19 mouse cellular contexts compared by ENCODE assay signal in the genomic region with DNA sequence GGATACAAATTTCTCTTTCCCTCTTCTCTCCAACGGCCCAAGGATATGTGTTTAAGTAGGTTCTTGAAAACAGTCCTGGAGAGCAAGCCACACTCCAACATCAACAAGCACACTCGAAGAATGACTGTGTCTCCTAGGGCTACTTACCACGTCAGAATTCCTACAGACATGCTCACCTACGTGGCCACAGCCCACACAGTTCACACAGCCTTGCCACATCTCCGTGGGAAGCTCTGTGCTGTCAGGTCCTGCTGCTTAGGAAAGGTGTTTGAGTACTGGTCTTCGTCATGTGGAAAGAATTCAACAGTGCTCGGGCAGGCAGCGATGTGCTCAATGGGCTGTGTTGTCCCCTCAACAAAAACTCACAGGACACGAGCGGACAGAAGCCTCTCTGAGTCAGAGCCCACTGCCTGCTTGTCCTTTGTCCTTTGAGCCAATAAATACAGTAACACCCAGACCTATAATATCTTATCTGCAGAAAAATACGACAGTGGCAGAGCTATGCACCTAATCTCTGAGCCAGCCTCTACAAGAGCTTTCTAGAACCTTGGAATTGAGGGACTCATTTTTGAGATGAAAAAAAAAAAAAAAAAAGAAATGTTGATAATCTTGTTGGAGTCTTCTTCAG. TPM values are rescaled to one million over a fixed set of nuclear protein-coding genes. Genes with fewer than 3 reads are reported as not detected.
A peak's percentile ranks its signal among the peaks of the same experiment; 100 is the strongest.
DNase-seq lines count a peak whose midpoint lies in the region; ATAC-seq lines count a peak whose summit lies in the region.
"Had no signal": no experiment of that assay in that cellular context is flagged by ENCODE, and none has a peak within 500 bp of the region (broad histone marks: within the 10 kb centered on the region; RNA-seq: fewer than 3 reads in every experiment).

No protein-coding gene starts in this region.

- no peak for DNase-seq in heart, adult 9 months (ENCODE audit: low spot score in 2 of 2)
- peak; percentile 14 for DNase-seq in urinary bladder, postnatal 14 days (ENCODE audit: low spot score)
- DNase-seq in urinary bladder, postnatal 4 days (ENCODE audit: low spot score in 2 of 2) = no peak
- no peak for DNase-seq in thymus, postnatal 4 days
- no peak for DNase-seq in left cerebral cortex, postnatal 14 days (ENCODE audit: low spot score in 2 of 2)
- DNase-seq: B cell, adult 2 months; cerebellum, adult 9-10 months; kidney, postnatal 36 days; layer of hippocampus, postnatal 36 days; spleen, adult 18-20 months had no signal

- peaks cover 11% of the 10 kb centered on the region for H3K4me1 ChIP-seq in heart, embryonic 11.5 days (ENCODE audit: control insufficient read depth, insufficient read depth, low read length)
- H3K4me1 ChIP-seq in lung, embryonic 15.5 days = peaks cover 19% of the 10 kb centered on the region
- no peaks in the 10 kb centered on the region for H3K4me1 ChIP-seq in midbrain, embryonic 16.5 days (ENCODE audit: control insufficient read depth, insufficient read depth, low read length)

- no peaks in the 10 kb centered on the region for H3K9me3 ChIP-seq in heart, embryonic 11.5 days (replicated peaks; ENCODE audit: control insufficient read depth, low read length)
- no peaks in the 10 kb centered on the region for H3K9me3 ChIP-seq in lung, embryonic 15.5 days
- no peaks in the 10 kb centered on the region for H3K9me3 ChIP-seq in midbrain, embryonic 16.5 days (replicated peaks; ENCODE audit: control insufficient read depth, low read length, poor library complexity, severe bottlenecking)
- H3K9me3 ChIP-seq: embryonic facial prominence, embryonic 10.5 days; liver, embryonic 12.5 days; midbrain, embryonic 10.5 days had no signal

- H3K36me3 ChIP-seq in heart, embryonic 11.5 days (ENCODE audit: control insufficient read depth, insufficient read depth, low read length) = no peaks in the 10 kb centered on the region
- no peaks in the 10 kb centered on the region for H3K36me3 ChIP-seq in lung, embryonic 15.5 days
- no peaks in the 10 kb centered on the region for H3K36me3 ChIP-seq in midbrain, embryonic 16.5 days (ENCODE audit: control insufficient read depth, insufficient read depth, low read length)
- H3K36me3 ChIP-seq: embryonic facial prominence, embryonic 10.5 days; G1E; hindbrain, embryonic 10.5 days; liver, embryonic 12.5 days; midbrain, embryonic 10.5 days had no signal

- H3K9ac ChIP-seq in heart, embryonic 11.5 days (ENCODE audit: low read depth, low read length) = no peak overlapping the region
- no peak overlapping the region for H3K9ac ChIP-seq in lung, embryonic 15.5 days
- H3K9ac ChIP-seq in midbrain, embryonic 16.5 days (ENCODE audit: low read depth, low read length) = no peak overlapping the region
- H3K9ac ChIP-seq: liver, embryonic 12.5 days had no signal

- no peak overlapping the region for H3K4me3 ChIP-seq in heart, embryonic 11.5 days (ENCODE audit: low read depth, low read length)
- no peak overlapping the region for H3K4me3 ChIP-seq in lung, embryonic 15.5 days
- H3K4me3 ChIP-seq in midbrain, embryonic 16.5 days (ENCODE audit: low read depth, low read length) = no peak overlapping the region
- H3K4me3 ChIP-seq: embryonic facial prominence, embryonic 10.5 days; hindbrain, embryonic 10.5 days; liver, embryonic 12.5 days; midbrain, embryonic 10.5 days had no signal

- WGBS in heart, embryonic 11.5 days (ENCODE audit: insufficient replicate concordance) = 36% methylated on average over 11 of the region's 11 CpGs
- WGBS in lung, embryonic 15.5 days = 45% methylated on average over 11 of the region's 11 CpGs
- WGBS in midbrain, embryonic 16.5 days = 88% methylated on average over 11 of the region's 11 CpGs

- intact Hi-C loops in left cerebral cortex, postnatal 14 days (cut with DNase I) = no loop called here

- no peak overlapping the region; the same call in 1 of the 2 replicates for H3K4me2 ChIP-seq in heart, embryonic 11.5 days
- 0 out of 2 replicates have a peak overlapping the region, but pooled peaks have one; percentile 2 for H3K4me2 ChIP-seq in lung, embryonic 15.5 days
- no peak overlapping the region for H3K4me2 ChIP-seq in midbrain, embryonic 16.5 days (ENCODE audit: low read length)
- H3K4me2 ChIP-seq: liver, embryonic 12.5 days had no signal

- peak overlapping the region; percentile 25; the same call in 1 of the 2 replicates for H3K27ac ChIP-seq in heart, embryonic 11.5 days (ENCODE audit: low read depth, low read length)
- H3K27ac ChIP-seq in lung, embryonic 15.5 days = peak overlapping the region; percentile 18
- no peak overlapping the region for H3K27ac ChIP-seq in midbrain, embryonic 16.5 days (ENCODE audit: low read length)
- H3K27ac ChIP-seq: embryonic facial prominence, embryonic 10.5 days; hindbrain, embryonic 10.5 days; liver, embryonic 12.5 days; midbrain, embryonic 10.5 days; stomach, postnatal 0 days had no signal

- H3K27me3 ChIP-seq in heart, embryonic 11.5 days (ENCODE audit: control insufficient read depth, insufficient read depth, low read length) = no peaks in the 10 kb centered on the region
- H3K27me3 ChIP-seq in lung, embryonic 15.5 days = no peaks in the 10 kb centered on the region
- H3K27me3 ChIP-seq in midbrain, embryonic 16.5 days (ENCODE audit: control insufficient read depth, insufficient read depth, low read depth, low read length) = no peaks in the 10 kb centered on the region
- H3K27me3 ChIP-seq: liver, embryonic 12.5 days had no signal

- ATAC-seq in heart, embryonic 11.5 days (replicated peaks; ENCODE audit: insufficient number of reproducible peaks, low FRiP score, low TSS enrichment) = no peak
- no peak for ATAC-seq in lung, embryonic 15.5 days (ENCODE audit: borderline replicate concordance, extremely low read depth, low FRiP score, low TSS enrichment)
- no peak for ATAC-seq in midbrain, embryonic 16.5 days
- ATAC-seq: liver, embryonic 12.5 days had no signal

RNA-seq across cellular contexts. Expression of gene Dusp6, which starts 25.7 kb away (rescaled TPM):
- 45.5 and 59.9 TPM in 2 replicates for polyA plus RNA-seq in heart, embryonic 11.5 days (2014; fragmentation: Nextera tagmentation; extraction: Ambion mirVana)
- polyA plus RNA-seq in lung, embryonic 15.5 days (2015; fragmentation: Nextera tagmentation; extraction: Ambion mirVana) = 72.1 and 73.6 TPM in 2 replicates
- polyA plus RNA-seq in midbrain, embryonic 16.5 days (2015; fragmentation: Nextera tagmentation; extraction: Ambion mirVana) = 28.7 and 32.9 TPM in 2 replicates
- total RNA-seq in left cerebral cortex, postnatal 14 days (2021) = 100 to 1,000 TPM in 1 of 2 experiments, 10 to 100 TPM in 1; 88.7 to 113 TPM
- polyA plus RNA-seq: G1E had no signal
